Mouse (Mus musculus): Measurements from ENCODE around the gene Foxj3. TPM values are rescaled to one million over a fixed set of nuclear protein-coding genes. Genes with fewer than 3 reads are reported as not detected.
"Not testable (repeated sequence)": the region's sequence is repeated elsewhere in the genome, so short reads cannot be mapped to it uniquely, and the experiment has no call there.

Foxj3 gene
- total and polyA plus RNA-seq, 3 experiments = 13.4 to 33.9 (median 15.3) TPM

GRCm38 (mm10) chr4:119628363-119628762 is 91.6 kb downstream of the Foxj3 start:
- dilution Hi-C loops (cut with MboI; ENCODE audit: extremely low pct_ligation_motif_present, extremely low pct_unique_long_range_greater_than_20kb, low sequenced_read_pairs); in situ Hi-C loops (cut with MboI; ENCODE audit: low pct_ligation_motif_present, low pct_unique_long_range_greater_than_20kb, low sequenced_read_pairs); H3K27me3 ChIP-seq (replicated peaks); H3K9me3 ChIP-seq (replicated peaks; ENCODE audit: low read length); H3K79me2 ChIP-seq (replicated peaks; ENCODE audit: control insufficient read depth, extremely low read depth, insufficient read depth, poor library complexity, severe bottlenecking); DNase-seq (ENCODE audit: extremely low read depth); H3K4me2 ChIP-seq (ENCODE audit: insufficient read depth, low read depth, poor library complexity, severe bottlenecking); H3K9ac ChIP-seq (ENCODE audit: insufficient read depth, low read depth); H3K4me3 ChIP-seq (replicated peaks in 1 of 3; ENCODE audit: low read depth in 2 of 3, low read length in 2 of 3, poor library complexity in 1 of 3); H3K27ac ChIP-seq (ENCODE audit: insufficient read depth, low read depth): not testable (repeated sequence)
- Histone ChIP-seq H3K36me3 (replicated peaks in 1 of 2; ENCODE audit: control insufficient read depth in 1 of 2, insufficient read depth in 1 of 2, low read length in 1 of 2) (peaks cover 50 to 79% of the 10 kb centered on the region in 2 experiments), H3K4me1 (ENCODE audit: control insufficient read depth in 1 of 2, insufficient read depth in 2 of 2) (peaks cover 2 to 14% of the 10 kb centered on the region in 2 experiments; a peak in 2 of 4 replicates)
- TF ChIP-seq SMC3 (IDR thresholded peaks at IDR 0.05; ENCODE audit: low read depth, low read length) (peak; percentile 7; the same call in 1 of the 2 replicates), CTCF (conservative IDR thresholded peaks at IDR 0.05 in 1 of 2, IDR thresholded peaks at IDR 0.05 in 1 of 2; ENCODE audit: low read depth in 2 of 2, low read length in 2 of 2) (peak in 1 of 2 experiments; percentile 22; a peak in 2 of 4 replicates)

GRCm38 (mm10) chr4:119631115-119631919 is 94.5 kb downstream of the Foxj3 start:
- no peak overlapping the region for H3K27ac ChIP-seq (ENCODE audit: insufficient read depth, low read depth)
- no peak overlapping the region for H3K4me2 ChIP-seq (ENCODE audit: insufficient read depth, low read depth, poor library complexity, severe bottlenecking)
- no peak overlapping the region for H3K9ac ChIP-seq (ENCODE audit: insufficient read depth, low read depth)
- no peak overlapping the region for H3K4me3 ChIP-seq (replicated peaks in 1 of 3; ENCODE audit: low read depth in 2 of 3, low read length in 2 of 3, poor library complexity in 1 of 3)
- in situ Hi-C loops (cut with MboI; ENCODE audit: low pct_ligation_motif_present, low pct_unique_long_range_greater_than_20kb, low sequenced_read_pairs) = loop anchor here (5.0 kb wide), 1 partner anchor 36 kb away; no protein-coding TSS in a partner anchor
- H3K79me2 ChIP-seq (replicated peaks; ENCODE audit: control insufficient read depth, extremely low read depth, insufficient read depth, poor library complexity, severe bottlenecking) = no peaks in the 10 kb centered on the region
- no peaks in the 10 kb centered on the region for H3K9me3 ChIP-seq (replicated peaks; ENCODE audit: low read length)
- DNase-seq (ENCODE audit: extremely low read depth) = peak; percentile 54
- dilution Hi-C loops (cut with MboI; ENCODE audit: extremely low pct_ligation_motif_present, extremely low pct_unique_long_range_greater_than_20kb, low sequenced_read_pairs) = no loop called here
- peaks cover 33 to 65% of the 10 kb centered on the region in 2 experiments for H3K36me3 ChIP-seq (replicated peaks in 1 of 2; ENCODE audit: control insufficient read depth in 1 of 2, insufficient read depth in 1 of 2, low read length in 1 of 2)
- H3K27me3 ChIP-seq (replicated peaks) = no peaks in the 10 kb centered on the region
- TF ChIP-seq CTCF (conservative IDR thresholded peaks at IDR 0.05 in 1 of 2, IDR thresholded peaks at IDR 0.05 in 1 of 2; ENCODE audit: low read depth in 2 of 2, low read length in 2 of 2) (peak; percentile 48 to 78), ELF1 (IDR thresholded peaks at IDR 0.05; ENCODE audit: low read depth, low read length) (peak; percentile 35; the same call in 1 of the 2 replicates), SMC3 (IDR thresholded peaks at IDR 0.05; ENCODE audit: low read depth, low read length) (peak; percentile 86), JUN (IDR thresholded peaks at IDR 0.05; ENCODE audit: insufficient read depth, low read depth, low read length) (no peak), EP300 (IDR thresholded peaks at IDR 0.05; ENCODE audit: low read length) (no peak), MXI1 (IDR thresholded peaks at IDR 0.05; ENCODE audit: low read depth, low read length) (no peak), ZMIZ1 (IDR thresholded peaks at IDR 0.05; ENCODE audit: low read depth, low read length) (no peak), RAD21 (IDR thresholded peaks at IDR 0.05; ENCODE audit: low read depth, low read length) (peak; percentile 80), ZC3H11A (IDR thresholded peaks at IDR 0.05; ENCODE audit: low read depth, low read length) (peak; percentile 30; the same call in 1 of the 2 replicates), KAT2A (IDR thresholded peaks at IDR 0.05; ENCODE audit: insufficient replicate concordance, low read length) (no peak)
- H3K4me1 ChIP-seq (ENCODE audit: control insufficient read depth in 1 of 2, insufficient read depth in 2 of 2) = peaks cover 2 to 31% of the 10 kb centered on the region in 2 experiments; a peak in 2 of 4 replicates

GRCm38 (mm10) chr4:119632721-119633120 is 95.9 kb downstream of the Foxj3 start:
- H3K27ac ChIP-seq (ENCODE audit: insufficient read depth, low read depth) = no peak overlapping the region
- no peak overlapping the region for H3K9ac ChIP-seq (ENCODE audit: insufficient read depth, low read depth)
- H3K79me2 ChIP-seq (replicated peaks; ENCODE audit: control insufficient read depth, extremely low read depth, insufficient read depth, poor library complexity, severe bottlenecking) = no peaks in the 10 kb centered on the region
- H3K36me3 ChIP-seq (replicated peaks in 1 of 2; ENCODE audit: control insufficient read depth in 1 of 2, insufficient read depth in 1 of 2, low read length in 1 of 2) = peaks cover 28 to 56% of the 10 kb centered on the region in 2 experiments
- dilution Hi-C loops (cut with MboI; ENCODE audit: extremely low pct_ligation_motif_present, extremely low pct_unique_long_range_greater_than_20kb, low sequenced_read_pairs) = no loop called here
- H3K4me2 ChIP-seq (ENCODE audit: insufficient read depth, low read depth, poor library complexity, severe bottlenecking) = no peak overlapping the region
- no peak overlapping the region for H3K4me3 ChIP-seq (replicated peaks in 1 of 3; ENCODE audit: low read depth in 2 of 3, low read length in 2 of 3, poor library complexity in 1 of 3)
- H3K4me1 ChIP-seq (ENCODE audit: control insufficient read depth in 1 of 2, insufficient read depth in 2 of 2) = peaks cover 2 to 33% of the 10 kb centered on the region in 2 experiments; a peak in 2 of 4 replicates
- H3K9me3 ChIP-seq (replicated peaks; ENCODE audit: low read length) = no peaks in the 10 kb centered on the region
- TF ChIP-seq JUN (IDR thresholded peaks at IDR 0.05; ENCODE audit: insufficient read depth, low read depth, low read length) (no peak), CHD1 (IDR thresholded peaks at IDR 0.05; ENCODE audit: low read depth, low read length) (no peak), ZMIZ1 (IDR thresholded peaks at IDR 0.05; ENCODE audit: low read depth, low read length) (no peak), MAFK (IDR thresholded peaks at IDR 0.05; ENCODE audit: insufficient replicate concordance, low read length) (no peak), BHLHE40 (IDR thresholded peaks at IDR 0.05; ENCODE audit: low read depth, low read length) (no peak), CHD2 (IDR thresholded peaks at IDR 0.05; ENCODE audit: low read length) (no peak), NRF1 (IDR thresholded peaks at IDR 0.05; ENCODE audit: low read depth, low read length) (no peak)
- DNase-seq (ENCODE audit: extremely low read depth) = no peak
- no peaks in the 10 kb centered on the region for H3K27me3 ChIP-seq (replicated peaks)
- in situ Hi-C loops (cut with MboI; ENCODE audit: low pct_ligation_motif_present, low pct_unique_long_range_greater_than_20kb, low sequenced_read_pairs) = loop anchor here (5.0 kb wide), 1 partner anchor 35 kb away; no protein-coding TSS in a partner anchor

All from CH12.LX (cell line).